Mouse (Mus musculus): ENCODE data around the gene Abtb2.

GRCm38 (mm10) chr2:103583316-103583715 lies 17.2 kb downstream of the Abtb2 start:
- TF ChIP-seq MAFK (IDR thresholded peaks at IDR 0.05; ENCODE audit: insufficient read depth, low read depth, low read length), result no peak
- no peak for TF ChIP-seq ZC3H11A (IDR thresholded peaks at IDR 0.05; ENCODE audit: borderline replicate concordance, low read depth, low read length)
- no peak for TF ChIP-seq ZNF384 (IDR thresholded peaks at IDR 0.05; ENCODE audit: low read depth, low read length)

Measured in ES-E14 (cell line).